Mouse (Mus musculus): ENCODE data around the gene Clec2i.

GRCm38 (mm10) chr6:128845319-128845979 lies 41.9 kb upstream of the Clec2i start:
- no peak for TF ChIP-seq USF1 (IDR thresholded peaks at IDR 0.05; ENCODE audit: low read depth)
- TF ChIP-seq E2F4 (IDR thresholded peaks at IDR 0.05; ENCODE audit: insufficient read depth): no peak
- TF ChIP-seq POLR2A (IDR thresholded peaks at IDR 0.05; ENCODE audit: insufficient read length, low read depth): no peak
- TF ChIP-seq MYOG (IDR thresholded peaks at IDR 0.05; ENCODE audit: control insufficient read depth in 1 of 3, insufficient read depth in 1 of 3, insufficient read length in 2 of 3, low read depth in 2 of 3): peak in 1 of 3 experiments; percentile 37
- TF ChIP-seq MAX (IDR thresholded peaks at IDR 0.05; ENCODE audit: low read depth): no peak
- no peak for TF ChIP-seq REST (IDR thresholded peaks at IDR 0.05; ENCODE audit: insufficient read depth, insufficient read length)
- TF ChIP-seq POLR2AphosphoS2 (IDR thresholded peaks at IDR 0.05; ENCODE audit: insufficient read length, low read depth): no peak
- TF ChIP-seq TCF12 (IDR thresholded peaks at IDR 0.05; ENCODE audit: insufficient read depth, poor library complexity, severe bottlenecking): no peak
- TF ChIP-seq CEBPB (IDR thresholded peaks at IDR 0.05; ENCODE audit: insufficient read depth, poor library complexity, severe bottlenecking): no peak
